Mouse (Mus musculus): ENCODE results near the gene Setd5. TPM values are rescaled to one million over a fixed set of nuclear protein-coding genes. Genes with fewer than 3 reads are reported as not detected.

Gene Setd5
- polyA plus RNA-seq, 1 experiment from 2014 or later, result 46.5 TPM

Other genes starting within 250 kb of the Setd5 start
- 37.4 and 38.6 TPM in 2 replicates for gene Srgap3, start 130.1 kb upstream of the Setd5 start, polyA plus RNA-seq (2015; fragmentation: Nextera tagmentation; extraction: Ambion mirVana)
- 51.4 and 55.6 TPM in 2 replicates for gene Thumpd3, start 31.1 kb upstream of the Setd5 start, polyA plus RNA-seq (2015; fragmentation: Nextera tagmentation; extraction: Ambion mirVana)
- gene Lhfpl4, start 118.0 kb downstream of the Setd5 start, polyA plus RNA-seq (2015; fragmentation: Nextera tagmentation; extraction: Ambion mirVana), result 68.3 and 69.2 TPM in 2 replicates
- 33.7 and 34.0 TPM in 2 replicates for gene Mtmr14, start 160.5 kb downstream of the Setd5 start, polyA plus RNA-seq (2015; fragmentation: Nextera tagmentation; extraction: Ambion mirVana)
- gene Cpne9, start 204.9 kb downstream of the Setd5 start, polyA plus RNA-seq (2015; fragmentation: Nextera tagmentation; extraction: Ambion mirVana), result 3.9 and 4.9 TPM in 2 replicates
- gene Brpf1, start 229.8 kb downstream of the Setd5 start, polyA plus RNA-seq (2015; fragmentation: Nextera tagmentation; extraction: Ambion mirVana), result 13.3 and 15.0 TPM in 2 replicates
- gene Ogg1, start 249.6 kb downstream of the Setd5 start, polyA plus RNA-seq (2015; fragmentation: Nextera tagmentation; extraction: Ambion mirVana), result 6.2 and 7.0 TPM in 2 replicates